Mouse (Mus musculus) brain, embryonic 14.5 days (tissue): ENCODE results near the gene AF067063.
"Not testable (repeated sequence)": the region's sequence is repeated elsewhere in the genome, so short reads cannot be mapped to it uniquely, and the experiment has no call there.

Source experiments
- CTCF ChIP-seq: fragments of 200-500 bp; IDR thresholded peaks from 2 replicates; pipeline ENCODE4 v1.5.1; 2012; ENCODE audit warnings: inconsistent platforms, mild to moderate bottlenecking, moderate library complexity, borderline replicate concordance; ENCODE audit not compliant: insufficient read depth, insufficient read length; ENCODE audit errors: extremely low read depth
- POLR2A ChIP-seq: fragments of 200-500 bp; IDR thresholded peaks from 2 replicates; pipeline ENCODE4 v1.6.1; 2012; ENCODE audit warnings: mild to moderate bottlenecking, inconsistent platforms, borderline replicate concordance; ENCODE audit not compliant: poor library complexity, insufficient read depth, insufficient read length, severe bottlenecking; ENCODE audit errors: extremely low read depth

- not testable (repeated sequence) for TF ChIP-seq POLR2A, CTCF
Observed at GRCm38 (mm10) chr13:119862399-119862798, 32.4 kb upstream of the AF067063 start.
